Mouse (Mus musculus): ENCODE measurements around the gene Dcaf1. TPM values are rescaled to one million over a fixed set of nuclear protein-coding genes. Genes with fewer than 3 reads are reported as not detected.

The Dcaf1 gene
- total RNA-seq, 2 experiments from 2014 or later = 23.3 to 29.6 TPM

DNA sequence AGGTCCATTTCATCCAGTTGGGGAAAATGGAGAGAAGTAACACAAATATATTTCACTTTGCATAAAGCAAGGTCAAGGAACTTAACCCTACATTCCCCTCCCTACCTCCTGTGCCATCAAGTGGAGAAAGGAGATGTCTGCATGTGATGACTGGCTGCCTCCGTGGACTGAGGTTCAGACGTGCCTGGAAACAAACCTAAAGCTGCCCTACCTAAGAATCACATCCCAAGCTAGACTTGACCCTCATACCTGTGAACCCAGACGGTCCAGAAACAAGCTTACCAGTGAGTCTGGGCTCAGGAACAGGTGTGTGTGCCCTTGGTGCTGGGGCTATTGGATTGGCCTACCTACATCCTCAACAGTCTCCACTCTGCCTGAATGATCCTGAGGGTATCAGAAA lies 71.7 kb downstream of the Dcaf1 start:
- intact Hi-C loops (cut with DNase I) = loop anchor here (5.0 kb wide), 1 partner anchor 444 kb away; the partner anchor contains the start of gene Hemk1
- no peak for DNase-seq (ENCODE audit: low spot score)

DNA sequence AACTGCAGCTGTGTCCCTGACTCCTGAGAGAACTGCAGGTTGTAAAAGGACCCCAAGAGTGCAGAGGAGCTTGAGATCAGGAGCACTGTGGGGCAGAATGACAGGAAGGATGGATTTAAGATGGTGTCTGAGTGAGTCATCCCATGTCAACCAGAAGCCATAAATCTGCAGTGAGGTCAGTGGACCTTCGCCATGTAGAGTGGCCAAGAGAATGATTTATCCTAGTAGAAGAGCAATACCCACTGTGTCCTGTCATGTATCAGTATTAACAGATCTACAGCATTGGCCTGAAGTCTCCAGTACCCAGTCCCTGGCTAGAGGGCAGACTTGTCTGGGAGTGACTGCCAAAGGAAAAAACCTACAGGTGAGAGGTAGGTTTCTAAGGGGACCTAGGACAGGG lies 77.2 kb downstream of the Dcaf1 start:
- intact Hi-C loops (cut with DNase I) = no loop called here
- no peak for DNase-seq (ENCODE audit: low spot score)

DNA sequence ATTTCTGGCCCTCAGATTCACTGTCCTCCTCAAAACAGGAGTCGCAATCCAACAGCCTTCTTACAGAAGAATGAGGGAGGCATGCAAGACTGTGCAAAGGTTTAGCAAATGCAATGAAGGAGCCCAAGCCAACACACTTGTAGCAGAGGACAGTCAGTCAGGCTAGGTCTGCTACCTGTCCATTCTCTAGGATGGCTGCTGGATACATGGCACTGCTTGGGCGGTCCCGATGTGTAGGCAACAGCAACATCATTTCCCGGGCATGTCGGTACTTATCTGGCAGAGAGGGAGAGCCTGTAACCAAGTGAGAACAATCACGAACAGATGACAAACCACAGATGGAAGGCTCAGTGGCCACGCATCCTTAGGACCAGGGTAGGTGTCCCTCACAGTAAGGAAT lies 79.9 kb downstream of the Dcaf1 start:
- DNase-seq (ENCODE audit: low spot score) = no peak
- intact Hi-C loops (cut with DNase I) = loop anchor here (10.0 kb wide), 1 partner anchor 263 kb away; no protein-coding TSS in a partner anchor

DNA sequence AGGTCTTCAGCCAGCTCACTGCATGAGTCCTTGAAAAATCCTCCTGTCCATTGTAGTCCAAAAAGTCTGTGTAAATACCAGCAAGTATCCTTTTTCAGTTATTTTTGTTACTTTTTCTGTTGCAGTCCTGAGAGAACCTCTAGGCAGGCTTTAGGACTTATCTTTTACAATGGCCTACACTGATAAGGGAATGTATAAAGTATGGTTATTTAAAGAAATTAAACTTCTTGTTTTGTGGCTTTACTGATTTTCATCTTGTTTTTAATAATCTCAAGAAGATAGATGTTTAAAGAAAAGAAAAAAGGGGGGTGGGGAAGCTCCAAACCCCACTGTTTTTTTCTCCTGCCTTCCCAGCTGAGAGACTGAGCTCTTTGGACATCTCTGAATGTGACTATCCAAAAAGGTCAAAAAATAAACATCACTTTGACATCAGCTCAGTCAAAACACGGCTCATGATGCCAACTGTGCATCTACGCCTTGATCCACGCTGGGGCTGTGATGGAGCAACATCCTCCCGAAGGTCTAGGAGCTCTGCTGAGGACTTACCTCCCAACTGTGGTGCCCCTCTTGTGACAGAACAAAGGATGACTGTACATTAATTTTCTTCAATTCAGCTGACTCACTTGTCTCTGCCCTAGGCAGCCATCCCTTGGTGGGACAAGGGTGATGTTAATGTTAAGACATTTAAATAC lies 81.6 kb downstream of the Dcaf1 start:
- DNase-seq (ENCODE audit: low spot score) = no peak
- intact Hi-C loops (cut with DNase I) = loop anchor here (1.0 to 10.0 kb wide), 2 partner anchors 262 to 388 kb away; no protein-coding TSS in a partner anchor

DNA sequence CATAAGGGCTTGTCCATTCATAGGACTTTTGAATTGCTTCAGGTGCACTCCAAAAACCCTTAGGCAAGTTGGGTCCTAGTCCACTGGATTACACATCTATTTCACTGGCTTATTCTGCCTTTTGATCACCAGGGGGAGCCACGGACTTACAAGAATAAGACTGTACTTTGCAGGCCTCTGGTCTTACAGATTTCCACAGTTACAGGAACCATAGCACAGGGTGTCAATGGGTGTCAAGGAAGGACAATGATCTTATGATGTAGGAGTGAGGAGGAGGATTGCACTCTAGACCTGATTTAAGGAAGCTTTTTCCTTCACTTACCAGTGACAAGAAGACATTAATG lies 82.1 kb downstream of the Dcaf1 start:
- no peak for DNase-seq (ENCODE audit: low spot score)
- intact Hi-C loops (cut with DNase I) = loop anchor here (1.0 to 10.0 kb wide), 2 partner anchors 261 to 388 kb away; no protein-coding TSS in a partner anchor

DNA sequence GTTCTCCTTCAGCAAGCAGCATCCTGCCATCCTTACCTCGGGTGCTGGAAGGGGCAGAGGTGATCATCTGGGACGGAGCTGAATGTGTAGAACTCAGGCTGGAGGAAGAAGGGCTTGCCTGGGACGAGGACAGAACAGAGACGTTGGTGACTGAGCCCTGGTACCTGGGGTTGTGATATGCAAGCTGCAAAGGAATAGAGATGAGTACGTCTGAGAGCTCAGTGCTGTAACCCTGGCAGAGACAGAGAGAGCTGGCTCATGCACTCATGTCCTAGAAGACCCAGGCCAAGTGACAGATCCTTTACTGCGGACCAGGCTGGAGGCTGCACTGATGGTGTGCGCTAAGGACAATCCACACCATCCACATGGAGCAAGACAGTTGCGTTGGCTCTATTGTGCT lies 84.9 kb downstream of the Dcaf1 start:
- DNase-seq (ENCODE audit: low spot score) = no peak
- intact Hi-C loops (cut with DNase I) = loop anchor here (10.0 kb wide), 1 partner anchor 258 kb away; no protein-coding TSS in a partner anchor

DNA sequence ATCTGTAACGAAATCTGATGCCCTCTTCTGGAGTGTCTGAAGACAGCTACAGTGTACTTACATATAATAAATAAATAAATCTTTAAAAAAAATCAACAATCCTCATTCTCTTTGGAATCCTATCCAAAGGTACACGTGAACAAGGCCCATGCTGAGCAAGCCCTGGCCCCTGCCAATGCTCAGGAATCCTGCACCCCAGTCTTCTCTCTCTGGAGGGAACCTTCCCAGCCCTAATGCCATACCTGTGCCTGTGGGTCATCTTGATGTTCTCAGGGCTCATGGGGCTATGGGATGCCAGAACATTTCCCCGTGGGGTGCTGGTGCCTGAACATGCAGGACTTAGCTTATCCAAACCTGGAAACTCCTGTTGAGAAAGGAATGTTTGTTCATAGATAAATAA lies 86.5 kb downstream of the Dcaf1 start:
- intact Hi-C loops (cut with DNase I) = loop anchor here (10.0 kb wide), 1 partner anchor 257 kb away; no protein-coding TSS in a partner anchor
- no peak for DNase-seq (ENCODE audit: low spot score)

DNA sequence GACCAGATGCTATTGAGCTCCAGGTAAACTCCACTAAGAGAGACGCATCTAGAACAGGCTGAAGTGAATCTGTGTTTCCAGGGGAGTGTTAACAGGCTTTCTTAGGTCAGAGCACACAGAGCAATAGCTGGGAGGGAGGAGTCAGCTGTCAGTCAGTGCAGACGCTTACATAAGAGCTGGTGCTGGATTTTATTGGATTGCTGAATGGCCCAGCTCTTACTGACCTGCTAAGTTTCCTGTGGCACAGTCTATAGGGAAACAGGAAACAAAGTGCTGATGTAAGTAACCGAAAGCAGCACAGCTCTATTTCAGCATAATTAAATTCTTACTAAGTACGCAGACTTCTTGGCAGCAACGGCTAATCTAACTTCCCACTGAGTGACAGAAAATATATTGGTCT lies 87.0 kb downstream of the Dcaf1 start:
- DNase-seq (ENCODE audit: low spot score) = no peak
- intact Hi-C loops (cut with DNase I) = loop anchor here (10.0 kb wide), 1 partner anchor 256 kb away; no protein-coding TSS in a partner anchor

DNA sequence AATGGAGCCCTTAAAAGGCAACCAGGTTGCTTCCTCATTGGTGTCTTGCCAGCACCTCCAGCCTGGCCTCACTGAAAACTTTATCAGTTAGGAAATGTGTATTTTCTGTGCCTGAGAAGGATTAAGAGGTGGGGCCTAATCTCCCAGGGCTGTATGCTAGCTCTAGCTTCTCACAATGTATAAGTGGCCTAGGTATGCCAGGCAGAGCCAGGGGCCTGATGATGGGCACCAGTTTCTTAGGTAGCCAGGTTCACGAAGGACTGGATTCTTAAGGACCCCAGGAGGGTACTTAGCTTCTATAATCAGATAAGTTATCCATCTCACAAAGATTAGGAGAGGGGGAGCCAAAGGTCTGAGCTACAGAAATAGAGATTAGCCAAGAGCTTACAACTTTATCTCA lies 90.0 kb downstream of the Dcaf1 start:
- no peak for DNase-seq (ENCODE audit: low spot score)
- intact Hi-C loops (cut with DNase I) = no loop called here

DNA sequence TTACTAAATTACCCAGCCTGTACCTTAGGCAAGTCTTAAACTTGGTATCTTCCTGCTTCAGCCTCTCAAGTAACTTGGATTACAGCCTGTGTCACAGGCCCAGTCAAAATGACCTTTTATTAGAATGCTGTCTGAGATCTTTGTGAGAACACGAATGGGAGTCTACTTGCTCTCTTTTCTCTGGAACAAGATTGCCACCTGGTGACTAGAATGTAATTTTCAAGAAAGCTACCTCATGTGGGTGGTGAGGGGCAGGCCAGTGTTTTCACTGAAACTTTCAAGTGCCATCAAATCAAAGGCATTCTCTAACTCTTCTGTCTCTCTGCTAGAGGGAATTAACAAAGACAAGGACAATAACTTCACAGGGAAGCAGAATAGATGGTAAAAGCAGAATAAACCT lies 92.1 kb downstream of the Dcaf1 start:
- intact Hi-C loops (cut with DNase I) = no loop called here
- DNase-seq (ENCODE audit: low spot score) = no peak

DNA sequence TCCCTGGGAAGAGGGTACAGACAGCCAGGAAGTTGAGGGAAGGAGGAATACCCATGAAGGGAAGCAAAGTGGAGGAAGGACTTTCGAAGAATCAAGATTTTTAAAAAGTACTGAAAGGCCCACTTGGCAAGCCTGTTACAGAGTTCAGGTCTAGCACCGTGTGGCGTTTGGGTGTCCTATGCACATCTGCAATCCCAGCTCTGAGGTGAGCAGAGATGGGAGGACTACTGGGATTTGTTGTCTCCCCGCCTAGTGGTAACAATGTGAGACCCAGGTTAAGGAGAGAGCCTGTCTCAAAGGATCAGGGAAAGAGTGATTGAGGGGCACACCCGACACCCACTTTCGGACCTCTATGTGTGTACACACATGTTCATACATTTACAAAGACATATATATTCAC lies 93.2 kb downstream of the Dcaf1 start:
- no peak for DNase-seq (ENCODE audit: low spot score)
- intact Hi-C loops (cut with DNase I) = no loop called here

Other genes starting within 250 kb of the Dcaf1 start
- gene Iqcf6, start 195.3 kb upstream of the Dcaf1 start, total RNA-seq (2021) = not detected
- not detected for gene Grm2, start 165.8 kb upstream of the Dcaf1 start, total RNA-seq (2021)
- gene Tex264, start 135.9 kb upstream of the Dcaf1 start, total RNA-seq (2021) = 10 to 100 TPM; 41.7 to 44.0 TPM
- gene Rad54l2, start 32.7 kb upstream of the Dcaf1 start, total RNA-seq (2021) = 1 to 10 TPM; 9.0 to 9.6 TPM
- 10 to 100 TPM; 12.3 to 15.2 TPM for gene Rbm15b, start 65.6 kb downstream of the Dcaf1 start, total RNA-seq (2021)
- 100 to 1,000 TPM; 169 to 207 TPM for gene Manf, start 70.1 kb downstream of the Dcaf1 start, total RNA-seq (2021)

Measured in heart, postnatal 25 days (tissue).